Mouse (Mus musculus): ENCODE measurements around the gene Mrpl49. TPM values are rescaled to one million over a fixed set of nuclear protein-coding genes. Genes with fewer than 3 reads are reported as not detected.

The Mrpl49 gene
- polyA plus RNA-seq, 1 experiment: 14.8 TPM

GRCm38 (mm10) chr19:6066571-6066970 lies 9.0 kb upstream of the Mrpl49 start:
- Histone ChIP-seq H3K4me3 (ENCODE audit: low read depth, low read length) (peak overlapping the region; percentile 67), H3K4me1 (ENCODE audit: control insufficient read depth, insufficient read depth, insufficient read length, low read length) (peaks cover 13% of the 10 kb centered on the region), H3K27me3 (ENCODE audit: control insufficient read depth, insufficient read depth, low read length) (no peaks in the 10 kb centered on the region), H3K27ac (ENCODE audit: insufficient read depth, low read depth, low read length) (no peak overlapping the region), H3K36me3 (ENCODE audit: control insufficient read depth, insufficient read depth, low read length) (peaks cover 17% of the 10 kb centered on the region; the same call in 1 of the 2 replicates)
- TF ChIP-seq CTCF (IDR thresholded peaks at IDR 0.05; ENCODE audit: extremely low read depth, insufficient read length, insufficient replicate concordance, low read depth, low read length): no peak
- no peak for TF ChIP-seq POLR2A (IDR thresholded peaks at IDR 0.05; ENCODE audit: low read depth, low read length)
- 21% methylated on average over 5 of the region's 5 CpGs for WGBS

- Histone ChIP-seq H3K27me3 (ENCODE audit: control insufficient read depth, insufficient read depth, low read length) (no peaks in the 10 kb centered on the region), H3K27ac (ENCODE audit: insufficient read depth, low read depth, low read length) (no peak overlapping the region), H3K4me1 (ENCODE audit: control insufficient read depth, insufficient read depth, insufficient read length, low read length) (peaks cover 11% of the 10 kb centered on the region), H3K4me3 (ENCODE audit: low read depth, low read length) (no peak overlapping the region), H3K36me3 (ENCODE audit: control insufficient read depth, insufficient read depth, low read length) (peaks cover 7% of the 10 kb centered on the region)
- no peak for TF ChIP-seq CTCF (IDR thresholded peaks at IDR 0.05; ENCODE audit: extremely low read depth, insufficient read length, insufficient replicate concordance, low read depth, low read length)
- 91% methylated on average over 6 of the region's 6 CpGs for WGBS
Measured at GRCm38 (mm10) chr19:6063081-6063480, 5.5 kb upstream of the Mrpl49 start.

DNA sequence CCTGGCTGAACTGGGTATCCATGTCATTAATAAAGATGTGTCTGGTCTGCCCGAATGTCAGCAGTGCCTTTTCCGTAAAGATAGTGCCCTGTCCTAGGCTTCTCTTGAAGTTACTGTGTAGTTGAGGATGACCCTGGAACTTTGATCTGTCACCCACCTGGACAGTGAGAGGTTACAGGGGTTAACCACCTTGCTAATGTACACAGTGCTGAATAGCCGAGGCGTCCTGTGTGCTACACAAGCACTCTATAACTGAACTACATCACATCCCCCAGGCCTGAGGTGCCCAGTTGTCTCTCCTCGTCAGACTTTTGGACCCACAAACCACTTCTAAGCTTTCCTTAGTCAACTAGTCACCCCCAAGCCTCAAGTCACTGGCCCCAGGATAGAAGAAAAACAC lies 4.8 kb upstream of the Mrpl49 start:
- Histone ChIP-seq H3K4me3 (ENCODE audit: low read depth, low read length) (peak overlapping the region; percentile 97), H3K36me3 (ENCODE audit: control insufficient read depth, insufficient read depth, low read length) (peaks cover 7% of the 10 kb centered on the region), H3K4me1 (ENCODE audit: control insufficient read depth, insufficient read depth, insufficient read length, low read length) (peaks cover 9% of the 10 kb centered on the region), H3K27me3 (ENCODE audit: control insufficient read depth, insufficient read depth, low read length) (no peaks in the 10 kb centered on the region), H3K27ac (ENCODE audit: insufficient read depth, low read depth, low read length) (peak overlapping the region; percentile 88)
- TF ChIP-seq POLR2A (IDR thresholded peaks at IDR 0.05; ENCODE audit: low read depth, low read length) (no peak), CTCF (IDR thresholded peaks at IDR 0.05; ENCODE audit: extremely low read depth, insufficient read length, insufficient replicate concordance, low read depth, low read length) (no peak)
- 16% methylated on average over 5 of the region's 5 CpGs for WGBS

GRCm38 (mm10) chr19:6061641-6062302 lies 4.2 kb upstream of the Mrpl49 start:
- Histone ChIP-seq H3K4me1 (ENCODE audit: control insufficient read depth, insufficient read depth, insufficient read length, low read length) (peaks cover 6% of the 10 kb centered on the region), H3K27ac (ENCODE audit: insufficient read depth, low read depth, low read length) (peak overlapping the region; percentile 88), H3K36me3 (ENCODE audit: control insufficient read depth, insufficient read depth, low read length) (peaks cover 7% of the 10 kb centered on the region), H3K4me3 (ENCODE audit: low read depth, low read length) (peak overlapping the region; percentile 97), H3K27me3 (ENCODE audit: control insufficient read depth, insufficient read depth, low read length) (no peaks in the 10 kb centered on the region)
- WGBS: under 1% methylated on average over 44 of the region's 44 CpGs
- TF ChIP-seq POLR2A (IDR thresholded peaks at IDR 0.05; ENCODE audit: low read depth, low read length): peak; percentile 29; the same call in 1 of the 2 replicates
- no peak for TF ChIP-seq CTCF (IDR thresholded peaks at IDR 0.05; ENCODE audit: extremely low read depth, insufficient read length, insufficient replicate concordance, low read depth, low read length)

GRCm38 (mm10) chr19:6061021-6061533 lies 3.5 kb upstream of the Mrpl49 start, which contains the start of gene Znhit2:
Gene Znhit2, plus strand, starts transcription at chr19:6061192.
- Histone ChIP-seq H3K36me3 (ENCODE audit: control insufficient read depth, insufficient read depth, low read length) (peaks cover 7% of the 10 kb centered on the region), H3K4me3 (ENCODE audit: low read depth, low read length) (peak within 1 kb of the TSS; percentile 97), H3K27me3 (ENCODE audit: control insufficient read depth, insufficient read depth, low read length) (no peaks in the 10 kb centered on the region), H3K4me1 (ENCODE audit: control insufficient read depth, insufficient read depth, insufficient read length, low read length) (peaks cover 7% of the 10 kb centered on the region), H3K27ac (ENCODE audit: insufficient read depth, low read depth, low read length) (peak within 1 kb of the TSS; percentile 88)
- under 1% methylated on average over 58 of the region's 58 CpGs for WGBS
- TF ChIP-seq CTCF (IDR thresholded peaks at IDR 0.05; ENCODE audit: extremely low read depth, insufficient read length, insufficient replicate concordance, low read depth, low read length) (no peak), POLR2A (IDR thresholded peaks at IDR 0.05; ENCODE audit: low read depth, low read length) (peak; percentile 86)

DNA sequence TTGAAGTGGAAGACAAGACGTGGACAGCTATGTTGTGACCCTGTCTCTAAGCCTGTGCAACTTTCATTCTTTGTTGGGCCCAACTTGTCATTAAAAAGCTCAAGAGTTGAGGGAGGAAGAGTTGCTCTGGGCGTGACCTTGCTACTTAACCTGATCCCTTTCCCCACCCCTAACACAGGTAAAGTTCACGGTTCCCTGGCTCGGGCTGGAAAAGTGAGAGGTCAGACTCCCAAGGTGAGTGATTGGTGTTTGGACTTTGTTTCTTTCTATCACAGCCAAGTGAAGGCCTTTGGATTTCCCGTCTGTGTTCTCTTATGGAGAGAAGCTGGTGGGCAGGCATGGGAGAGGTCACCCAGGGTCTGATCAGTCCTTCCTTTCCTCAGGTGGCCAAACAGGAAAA lies 1.4 kb upstream of the Mrpl49 start:
- Histone ChIP-seq H3K4me1 (ENCODE audit: control insufficient read depth, insufficient read depth, insufficient read length, low read length) (peaks cover 7% of the 10 kb centered on the region), H3K4me3 (ENCODE audit: low read depth, low read length) (peak overlapping the region; percentile 30; the same call in 1 of the 2 replicates), H3K27ac (ENCODE audit: insufficient read depth, low read depth, low read length) (peak overlapping the region; percentile 92), H3K27me3 (ENCODE audit: control insufficient read depth, insufficient read depth, low read length) (no peaks in the 10 kb centered on the region), H3K36me3 (ENCODE audit: control insufficient read depth, insufficient read depth, low read length) (peaks cover 16% of the 10 kb centered on the region)
- TF ChIP-seq POLR2A (IDR thresholded peaks at IDR 0.05; ENCODE audit: low read depth, low read length): no peak
- TF ChIP-seq CTCF (IDR thresholded peaks at IDR 0.05; ENCODE audit: extremely low read depth, insufficient read length, insufficient replicate concordance, low read depth, low read length): no peak
- 24% methylated on average over 5 of the region's 5 CpGs for WGBS

DNA sequence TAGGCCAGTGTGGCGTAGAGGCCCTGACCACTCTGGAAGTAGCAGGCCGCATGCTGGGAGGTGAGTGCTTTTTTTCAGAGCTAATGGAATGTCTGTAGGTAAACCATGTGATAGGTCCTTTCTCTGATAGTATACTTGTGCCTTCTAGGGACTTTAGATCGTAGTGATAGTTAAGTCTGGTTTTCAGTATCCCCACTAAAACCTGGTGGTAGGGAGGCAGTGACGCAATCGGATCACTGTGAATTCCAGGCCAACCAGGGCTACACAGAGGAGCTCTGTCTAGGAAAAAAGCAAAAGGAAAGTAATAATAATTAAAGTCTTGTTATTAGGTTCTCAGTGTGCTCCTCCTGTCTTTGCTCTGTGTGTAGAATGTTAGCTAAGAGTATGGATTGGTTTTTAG lies 928 bp upstream of the Mrpl49 start:
- H3K36me3 ChIP-seq (ENCODE audit: control insufficient read depth, insufficient read depth, low read length): peaks cover 21% of the 10 kb centered on the region
- peak overlapping the region; percentile 92 for H3K27ac ChIP-seq (ENCODE audit: insufficient read depth, low read depth, low read length)
- no peaks in the 10 kb centered on the region for H3K27me3 ChIP-seq (ENCODE audit: control insufficient read depth, insufficient read depth, low read length)
- WGBS: 10% methylated on average over 5 of the region's 5 CpGs
- H3K4me3 ChIP-seq (ENCODE audit: low read depth, low read length): peak overlapping the region; percentile 81
- peaks cover 7% of the 10 kb centered on the region for H3K4me1 ChIP-seq (ENCODE audit: control insufficient read depth, insufficient read depth, insufficient read length, low read length)
- TF ChIP-seq CTCF (IDR thresholded peaks at IDR 0.05; ENCODE audit: extremely low read depth, insufficient read length, insufficient replicate concordance, low read depth, low read length) (peak; percentile 4; the same call in 1 of the 2 replicates), POLR2A (IDR thresholded peaks at IDR 0.05; ENCODE audit: low read depth, low read length) (no peak)

Data from small intestine, adult 2 months (tissue).